Mouse (Mus musculus) heart, postnatal 0 days (tissue): ENCODE measurements at regions not wholly inside any gene's neighbourhood (a gene's known extent, or its start where the extent isn't known, plus 50 kb on each side); places are given as distances from the start of the nearest gene placed in this dataset.

ENCODE experiments used
- ATAC-seq: fragments of 200-750 bp; cut with Nextera tagmentation; 2 replicates; pipeline ENCODE4 v1.8.0; 2017; ENCODE audit warnings: low read depth, moderate number of reproducible peaks, moderate library complexity; ENCODE audit not compliant: insufficient read depth
- DNase-seq: peaks from one replicate; pipeline ENCODE4 v3.0.0-alpha.2; 2016; ENCODE audit warnings: low spot score
- H3K27ac ChIP-seq: fragments of 300-500 bp; sonication (generic); 2 replicates; pipeline ENCODE4 v1.5.1; 2014; ENCODE audit warnings: low read depth, mild to moderate bottlenecking
- H3K27me3 ChIP-seq: fragments of 300-500 bp; sonication (generic); 2 replicates; pipeline ENCODE4 v1.6.1; 2014; ENCODE audit warnings: low read length, mixed read lengths; ENCODE audit not compliant: control insufficient read depth, insufficient read depth
- H3K36me3 ChIP-seq: fragments of 300-500 bp; sonication (generic); replicated peaks from 2 replicates; pipeline ENCODE4 v1.6.1; 2014; ENCODE audit warnings: low read length, mixed read lengths; ENCODE audit not compliant: control insufficient read depth, insufficient read depth
- H3K4me1 ChIP-seq: fragments of 300-500 bp; sonication (generic); 2 replicates; pipeline ENCODE4 v1.6.1; 2014; ENCODE audit warnings: antibody characterized with exemption; ENCODE audit not compliant: control insufficient read depth, insufficient read depth
- H3K4me2 ChIP-seq: fragments of 300-500 bp; sonication (generic); 2 replicates; pipeline ENCODE4 v1.6.1; 2014; ENCODE audit warnings: low read depth, mild to moderate bottlenecking, low read length, moderate library complexity
- H3K4me3 ChIP-seq: fragments of 300-500 bp; sonication (generic); 2 replicates; pipeline ENCODE4 v1.5.1; 2014; ENCODE audit warnings: low read depth, low read length
- H3K9ac ChIP-seq: fragments of 300-500 bp; sonication (generic); replicated peaks from 2 replicates; pipeline ENCODE4 v1.6.1; 2014; ENCODE audit warnings: low read depth, low read length, mixed read lengths
- H3K9me3 ChIP-seq: fragments of 300-500 bp; sonication (generic); replicated peaks from 2 replicates; pipeline ENCODE4 v1.6.1; 2016; ENCODE audit warnings: low read length; ENCODE audit not compliant: control insufficient read depth
- CTCF ChIP-seq: IDR thresholded peaks from 2 replicates; pipeline ENCODE4 v1.5.1; 2016; ENCODE audit warnings: antibody characterized with exemption, control low read depth, low read depth
- EP300 ChIP-seq: IDR thresholded peaks from 2 replicates; pipeline ENCODE4 v1.6.1; 2016; ENCODE audit warnings: antibody characterized with exemption, low read depth
- WGBS: fragments of 180-500 bp; shearing (Covaris S2); extraction: QIAGEN DNeasy Blood & Tissue Kit; methylation state at CpG from one replicate; pipeline ENCODE4 v1.1.7; 2014; 5-methylcytosine and 5-hydroxymethylcytosine counted together

DNA sequence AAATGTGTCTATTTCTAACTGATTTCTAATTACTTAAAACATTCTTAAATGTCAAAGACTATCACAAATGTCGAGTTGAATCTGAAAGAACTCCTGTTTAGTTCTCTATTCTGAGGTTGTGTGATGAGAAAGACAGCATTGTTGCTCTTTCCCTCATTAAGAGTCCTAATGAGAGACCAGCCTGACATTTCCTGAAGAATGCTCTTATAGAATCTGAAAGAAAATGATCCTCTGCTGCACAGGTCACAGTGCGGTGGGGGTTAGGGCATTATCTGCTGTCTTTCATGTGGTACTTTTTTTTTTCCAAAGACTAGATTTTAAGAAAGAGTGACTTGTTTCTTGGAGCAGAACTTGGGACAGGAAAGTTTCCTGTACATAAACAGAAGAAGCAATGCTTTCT lies 1218.3 kb upstream of the Nr2f1 start:
- ATAC-seq (no peak), DNase-seq (no peak)
- TF ChIP-seq EP300, result no peak
- no peak for TF ChIP-seq CTCF
- Histone ChIP-seq H3K4me1 (no peaks in the 10 kb centered on the region), H3K36me3 (no peaks in the 10 kb centered on the region), H3K4me2 (no peak overlapping the region), H3K9me3 (no peaks in the 10 kb centered on the region), H3K27me3 (no peaks in the 10 kb centered on the region), H3K27ac (no peak overlapping the region), H3K9ac (no peak overlapping the region), H3K4me3 (no peak overlapping the region)
- WGBS, result 64% methylated on average over 2 of the region's 2 CpGs

DNA sequence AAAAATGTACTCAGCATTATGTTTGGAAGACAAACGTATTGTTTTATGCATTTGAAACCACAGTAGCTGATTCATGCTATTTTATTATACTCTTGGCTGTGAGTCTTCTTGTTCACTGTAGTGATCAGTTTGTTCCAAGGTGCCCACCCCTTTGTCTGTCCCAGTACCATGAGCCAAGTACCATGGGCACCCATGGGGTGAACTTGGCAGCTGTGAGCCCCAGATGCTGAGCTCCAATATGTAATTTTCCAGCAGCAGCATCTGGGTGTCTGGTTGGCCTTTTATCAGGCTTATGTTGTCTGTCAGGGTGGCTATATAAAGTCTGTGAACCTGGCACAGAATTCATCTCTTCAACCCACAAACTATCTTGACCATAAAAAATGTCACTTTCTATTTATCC lies 1200.5 kb upstream of the Nr2f1 start:
- DNase-seq (no peak), ATAC-seq (no peak)
- Histone ChIP-seq H3K4me2 (no peak overlapping the region), H3K27me3 (no peaks in the 10 kb centered on the region), H3K36me3 (no peaks in the 10 kb centered on the region), H3K9me3 (no peaks in the 10 kb centered on the region), H3K27ac (no peak overlapping the region), H3K4me3 (no peak overlapping the region), H3K9ac (no peak overlapping the region), H3K4me1 (no peaks in the 10 kb centered on the region)
- 58% methylated on average over 1 of the region's 1 CpGs for WGBS
- TF ChIP-seq EP300, result no peak
- no peak for TF ChIP-seq CTCF

DNA sequence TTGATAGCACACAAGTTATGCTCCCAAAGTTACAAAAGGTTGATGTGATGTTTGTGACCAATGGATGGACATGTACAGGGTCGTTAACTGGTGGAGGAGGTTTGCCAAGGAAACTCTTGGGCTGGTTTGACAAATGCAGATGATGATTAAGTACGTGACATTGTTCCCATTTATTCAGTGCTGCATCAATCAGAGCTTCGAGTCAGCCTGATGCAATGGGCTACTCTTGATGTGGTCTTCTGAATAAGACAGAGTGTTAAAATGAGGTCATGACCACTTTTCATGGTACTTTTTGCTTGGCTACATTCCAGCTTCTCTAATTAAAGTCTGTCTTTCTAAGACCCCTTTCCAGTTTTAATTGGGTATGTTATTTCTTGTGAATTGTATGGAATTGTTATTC lies 1194.4 kb upstream of the Nr2f1 start:
- H3K27ac ChIP-seq, result no peak overlapping the region
- H3K36me3 ChIP-seq, result no peaks in the 10 kb centered on the region
- ATAC-seq (no peak), DNase-seq (no peak)
- H3K27me3 ChIP-seq, result no peaks in the 10 kb centered on the region
- H3K4me2 ChIP-seq, result no peak overlapping the region
- no peak overlapping the region for H3K4me3 ChIP-seq
- H3K9me3 ChIP-seq, result no peaks in the 10 kb centered on the region
- no peaks in the 10 kb centered on the region for H3K4me1 ChIP-seq
- TF ChIP-seq EP300 (no peak), CTCF (no peak)
- WGBS, result 62% methylated on average over 3 of the region's 3 CpGs
- H3K9ac ChIP-seq, result no peak overlapping the region

DNA sequence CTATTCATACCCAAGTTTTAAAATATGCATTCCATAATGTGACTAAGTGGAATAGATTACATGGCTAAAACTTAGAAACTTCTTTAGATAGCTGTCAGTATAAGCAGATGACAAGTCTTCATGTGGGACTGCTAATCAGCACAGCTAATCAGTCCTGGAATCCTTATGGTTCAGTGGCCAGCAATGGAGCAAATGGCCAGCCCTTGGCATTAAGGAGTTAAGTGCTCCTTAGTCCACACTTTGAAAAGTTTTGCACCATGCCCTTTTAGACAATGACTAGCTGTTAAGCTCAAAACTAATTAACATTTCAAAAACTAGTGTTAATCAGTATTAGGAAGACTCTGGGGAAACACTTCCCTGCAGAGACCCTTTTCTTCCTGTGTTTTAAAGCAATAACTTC lies 1188.4 kb upstream of the Nr2f1 start:
- Histone ChIP-seq H3K4me1 (no peaks in the 10 kb centered on the region), H3K27ac (no peak overlapping the region), H3K36me3 (no peaks in the 10 kb centered on the region), H3K9me3 (no peaks in the 10 kb centered on the region), H3K4me3 (no peak overlapping the region), H3K27me3 (no peaks in the 10 kb centered on the region), H3K4me2 (no peak overlapping the region), H3K9ac (no peak overlapping the region)
- TF ChIP-seq EP300 (no peak), CTCF (no peak)
- ATAC-seq, result no peak
- DNase-seq, result no peak

DNA sequence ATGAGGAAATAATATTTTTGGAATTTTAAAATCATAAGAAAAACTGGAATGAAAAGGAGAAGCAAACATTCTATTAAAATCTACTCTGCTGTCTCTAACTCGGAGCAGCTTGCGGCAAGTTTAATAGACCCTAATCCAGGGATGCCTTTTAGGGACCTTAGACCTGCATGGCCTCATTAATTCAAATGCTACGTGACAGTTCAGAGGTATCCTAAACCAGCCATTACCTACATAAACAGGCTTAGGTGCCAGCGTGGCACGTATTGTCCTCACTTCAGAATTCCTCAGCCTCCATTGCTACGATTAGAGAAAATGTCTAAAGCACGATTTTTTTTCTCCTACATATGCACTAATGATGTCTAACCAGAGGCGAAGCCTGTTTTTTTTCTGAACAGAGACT lies 1141.9 kb upstream of the Nr2f1 start:
- ATAC-seq (no peak), DNase-seq (no peak)
- WGBS, result 87% methylated on average over 8 of the region's 8 CpGs
- Histone ChIP-seq H3K9ac (no peak overlapping the region), H3K27ac (no peak overlapping the region), H3K4me2 (no peak overlapping the region), H3K4me1 (no peaks in the 10 kb centered on the region), H3K27me3 (no peaks in the 10 kb centered on the region), H3K36me3 (no peaks in the 10 kb centered on the region), H3K9me3 (no peaks in the 10 kb centered on the region), H3K4me3 (no peak overlapping the region)
- no peak for TF ChIP-seq CTCF
- TF ChIP-seq EP300, result no peak

DNA sequence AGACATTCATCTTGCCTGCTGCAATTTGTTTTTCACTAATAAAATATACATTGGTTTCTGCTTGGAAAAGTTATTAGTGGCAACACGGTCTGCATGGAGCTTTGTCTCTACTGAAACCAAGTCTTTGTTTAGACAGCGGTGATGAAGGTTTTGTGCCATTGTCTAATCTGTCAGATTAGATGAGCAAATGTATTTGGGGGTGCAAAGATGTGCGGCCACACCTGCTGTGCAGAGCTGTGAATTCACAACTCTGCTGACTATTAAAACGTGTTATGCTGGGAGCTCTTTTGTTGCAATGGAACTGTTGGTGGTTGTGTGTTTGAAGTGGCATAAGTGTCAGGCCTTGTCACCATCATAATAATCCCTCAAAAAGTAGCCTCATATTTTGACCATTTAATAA lies 1140.9 kb upstream of the Nr2f1 start:
- no peak for ATAC-seq
- no peak for DNase-seq
- no peaks in the 10 kb centered on the region for H3K9me3 ChIP-seq
- H3K4me2 ChIP-seq, result no peak overlapping the region
- WGBS, result 74% methylated on average over 4 of the region's 4 CpGs
- H3K4me3 ChIP-seq, result no peak overlapping the region
- no peaks in the 10 kb centered on the region for H3K36me3 ChIP-seq
- H3K27me3 ChIP-seq, result no peaks in the 10 kb centered on the region
- no peak overlapping the region for H3K9ac ChIP-seq
- H3K27ac ChIP-seq, result no peak overlapping the region
- H3K4me1 ChIP-seq, result no peaks in the 10 kb centered on the region
- TF ChIP-seq CTCF (no peak), EP300 (no peak)
